Mouse (Mus musculus) right cerebral cortex, adult 2 months (tissue): Measurements from ENCODE around the gene Gtf2f2.
A peak's percentile ranks its signal among the peaks of the same experiment; 100 is the strongest.
"Not testable (repeated sequence)": the region's sequence is repeated elsewhere in the genome, so short reads cannot be mapped to it uniquely, and the experiment has no call there.

ENCODE experiments used
- DNase-seq, 2 experiments: peaks; one replicate each; pipeline ENCODE4 v3.0.0; 2021 to 2022; ENCODE audit warnings: low spot score in 2 of 2

The Gtf2f2 gene

DNA sequence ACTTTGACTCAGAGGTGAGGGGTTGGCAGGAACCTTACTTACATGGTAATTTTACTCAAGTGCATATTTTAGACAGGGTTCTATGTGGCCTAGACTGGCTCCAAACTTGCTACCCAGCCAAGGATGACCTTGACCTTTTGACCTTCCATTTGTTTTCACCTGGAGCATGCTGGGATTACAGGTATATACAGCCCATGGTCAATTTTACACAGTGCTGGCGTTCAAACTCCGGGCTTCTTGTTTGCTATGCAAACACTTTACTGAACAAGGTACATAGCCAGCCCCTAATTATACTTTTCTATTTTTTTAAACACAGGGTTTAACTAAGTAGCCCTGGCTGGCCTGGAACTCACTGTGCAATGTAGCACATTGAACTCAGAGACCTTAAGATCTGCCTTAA is 98.0 kb downstream of the Gtf2f2 start:
- no peak for DNase-seq

DNA sequence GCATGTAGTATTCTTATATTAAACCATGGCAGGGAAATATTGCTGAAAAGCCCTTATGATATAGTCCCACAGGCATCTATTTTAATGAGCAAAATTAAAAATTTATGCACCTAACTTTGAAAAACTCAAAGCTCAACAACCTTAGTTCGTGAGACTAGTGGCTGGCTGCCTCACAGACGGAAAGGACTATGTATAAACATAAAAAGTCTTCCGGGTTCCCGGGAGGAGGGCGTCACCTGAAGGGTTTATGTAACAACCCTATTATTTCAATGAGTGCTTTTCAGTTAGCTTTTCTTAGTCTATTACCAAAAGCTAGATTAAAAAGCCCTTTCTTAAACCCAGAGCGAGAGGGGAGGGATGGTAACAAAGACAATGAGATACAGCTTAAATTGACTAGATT is 98.7 kb downstream of the Gtf2f2 start:
- DNase-seq = no peak

DNA sequence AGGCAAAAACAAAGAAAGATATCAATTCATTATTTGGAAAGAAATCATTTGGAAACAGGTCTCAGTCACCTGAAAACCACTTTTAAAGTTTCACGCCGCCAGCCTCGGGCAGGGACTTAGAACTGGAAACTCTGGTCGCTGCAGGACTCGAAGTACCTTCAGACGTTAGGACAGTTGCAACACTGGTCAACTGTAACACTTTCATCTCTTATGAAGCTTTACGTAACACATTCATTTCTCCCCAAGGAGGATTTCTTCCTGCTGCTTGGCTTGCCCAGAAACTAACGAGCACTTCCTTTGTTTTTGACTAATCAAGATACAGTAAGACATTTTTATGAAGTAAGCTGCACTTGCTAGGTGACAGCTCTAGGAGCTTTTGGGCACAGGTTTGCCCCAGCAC is 103.7 kb downstream of the Gtf2f2 start:
- no peak for DNase-seq

DNA sequence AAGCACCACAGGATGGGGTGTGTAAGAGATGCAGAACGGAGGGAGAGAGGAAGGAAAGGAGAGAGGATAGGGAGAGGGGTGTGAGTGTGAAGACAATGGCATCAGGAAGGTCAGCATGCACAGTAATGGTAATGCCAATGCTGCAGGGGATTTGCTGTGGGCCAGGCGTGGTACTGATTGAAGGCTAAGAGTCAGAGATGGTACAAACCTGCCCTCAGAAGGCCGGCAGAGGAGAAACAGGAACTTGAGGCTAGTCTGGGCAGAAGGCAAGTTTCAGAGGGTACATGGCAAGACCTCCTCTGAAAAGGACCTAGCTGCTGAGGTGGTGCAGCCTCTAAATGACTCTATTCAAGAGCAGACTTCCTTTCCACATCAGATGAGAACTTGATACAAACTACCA is 105.7 kb downstream of the Gtf2f2 start:
- no peak for DNase-seq

DNA sequence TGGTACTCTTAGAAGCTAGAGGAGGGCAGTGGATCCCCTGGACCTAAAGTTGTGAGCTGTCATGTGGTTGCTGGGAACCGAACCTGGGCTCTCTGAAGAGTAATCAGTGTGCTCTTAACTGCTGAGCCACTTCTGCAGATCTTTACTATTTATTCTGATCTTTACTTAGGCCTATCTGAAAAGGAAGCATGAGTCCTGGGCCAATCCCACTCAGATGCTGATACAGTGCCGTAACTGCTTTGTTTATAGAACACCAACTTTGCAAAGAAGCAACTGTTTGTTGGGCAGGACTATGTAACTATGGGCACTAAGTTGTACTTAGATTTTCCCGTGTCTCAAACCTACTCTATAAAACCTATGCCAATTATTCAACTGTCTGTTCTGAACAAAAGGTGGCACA is 107.5 kb downstream of the Gtf2f2 start:
- DNase-seq = no peak

DNA sequence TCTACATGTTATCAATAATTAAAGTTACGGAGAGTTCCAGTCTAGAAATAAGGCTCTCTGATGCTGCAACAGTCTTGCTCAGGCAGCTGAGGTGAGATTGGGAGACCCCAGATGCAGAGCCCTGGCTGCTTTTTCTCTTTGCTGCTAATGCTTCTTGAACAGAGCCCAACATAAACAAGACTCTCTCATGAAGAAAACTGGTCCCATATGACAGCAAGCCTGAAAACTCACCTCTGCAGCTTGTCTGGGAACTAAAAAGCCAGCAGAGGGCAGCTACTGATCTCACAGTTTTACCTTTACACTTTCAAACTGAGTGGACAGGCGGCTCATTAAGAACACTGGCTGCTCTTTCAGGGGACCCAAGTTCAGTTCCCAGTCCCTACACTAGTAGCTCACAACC is 108.7 kb downstream of the Gtf2f2 start:
- DNase-seq = no peak

DNA sequence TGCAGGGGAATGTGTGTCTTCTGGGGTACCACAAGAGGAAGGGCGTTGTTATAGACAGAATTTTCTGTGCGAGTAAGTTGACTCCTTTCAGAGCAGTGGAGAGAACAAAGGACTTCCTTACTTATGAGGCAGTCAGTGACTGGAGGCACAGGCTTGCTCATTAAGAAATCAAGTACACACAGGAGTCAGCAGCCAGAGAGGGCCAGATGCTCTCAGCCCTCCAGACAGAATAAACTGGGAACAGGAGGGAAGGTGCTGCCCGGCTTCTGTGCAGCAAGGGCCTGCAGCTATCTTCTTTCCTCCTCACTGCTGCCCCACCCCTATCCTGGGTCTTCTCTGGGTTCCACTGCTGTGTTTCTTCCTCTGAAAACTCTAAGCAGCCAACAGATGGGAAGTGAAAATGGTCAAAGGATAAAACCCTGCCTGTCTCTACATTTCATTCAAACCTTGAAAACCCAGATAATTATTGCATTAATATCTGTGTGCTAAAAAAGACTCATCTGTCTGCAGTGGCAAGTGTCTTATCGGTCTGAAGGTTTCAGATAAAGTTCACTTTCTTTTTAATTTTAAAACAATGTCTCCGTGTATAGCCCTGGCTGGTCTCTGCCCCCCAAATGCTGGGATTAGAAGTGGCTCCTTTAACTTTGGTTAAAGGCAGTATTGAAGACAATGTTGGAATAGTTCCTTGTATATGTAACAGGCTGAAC is 109.7 kb downstream of the Gtf2f2 start:
- peak in 1 of 2 experiments; percentile 21 for DNase-seq

DNA sequence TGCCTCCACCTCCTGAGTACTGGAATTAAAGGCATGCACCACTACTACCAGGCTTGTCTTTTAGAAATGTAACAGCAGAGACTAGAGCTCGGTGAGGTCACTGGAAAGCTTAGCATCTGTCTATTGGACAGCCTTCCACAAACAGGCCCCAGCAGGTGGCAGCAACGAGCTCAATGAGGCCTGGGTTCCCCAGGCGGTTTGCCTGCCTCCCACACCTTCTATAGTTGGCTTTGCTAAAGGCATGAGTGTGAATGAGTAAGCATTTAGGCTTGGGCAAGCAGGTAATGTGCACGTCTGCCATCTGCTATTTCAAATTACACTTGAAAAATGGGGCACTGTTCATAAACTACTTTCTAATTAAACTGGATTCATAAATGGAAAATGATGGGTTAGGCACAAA is 111.1 kb downstream of the Gtf2f2 start:
- DNase-seq = peak; percentile 93 to 96

DNA sequence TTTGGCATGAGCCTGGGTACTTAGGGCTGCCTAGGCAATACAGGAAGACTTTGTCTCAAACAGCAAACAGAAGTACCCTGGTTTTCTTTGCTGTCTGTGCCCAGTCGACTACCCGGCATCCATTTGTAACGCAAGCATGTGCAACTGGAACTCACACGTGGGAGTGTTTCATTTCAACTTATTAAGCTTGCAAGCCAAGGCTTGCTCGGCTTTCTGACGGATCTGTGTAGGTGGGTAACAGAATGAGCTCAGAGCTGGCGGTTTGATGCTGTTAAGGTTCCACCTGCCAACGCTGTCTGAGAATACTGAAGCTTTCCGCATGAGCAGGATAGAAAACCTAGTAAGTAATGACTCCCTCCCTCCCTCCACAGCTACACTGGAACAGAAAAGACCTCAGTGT is 118.5 kb downstream of the Gtf2f2 start:
- peak; percentile 83 to 86 for DNase-seq

DNA sequence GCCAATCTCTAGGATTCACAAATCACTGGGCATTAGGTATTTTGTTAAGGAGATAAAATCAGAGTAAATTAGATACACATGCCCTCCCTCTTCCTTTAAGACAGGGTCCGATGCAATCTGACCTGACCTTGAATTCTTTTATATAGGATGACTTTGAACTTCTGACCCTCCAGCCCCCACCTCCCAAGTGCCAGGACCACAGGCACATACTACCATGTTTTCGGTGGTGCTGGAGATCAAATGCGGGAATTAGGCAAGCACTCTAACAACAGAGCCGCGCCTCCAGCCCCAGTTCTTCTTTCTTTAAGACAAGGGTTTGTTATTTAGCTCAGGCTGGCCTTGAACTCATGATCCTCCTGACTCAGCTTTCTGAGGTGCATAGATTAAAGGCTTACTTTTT is 126.8 kb downstream of the Gtf2f2 start:
- DNase-seq = no peak

DNA sequence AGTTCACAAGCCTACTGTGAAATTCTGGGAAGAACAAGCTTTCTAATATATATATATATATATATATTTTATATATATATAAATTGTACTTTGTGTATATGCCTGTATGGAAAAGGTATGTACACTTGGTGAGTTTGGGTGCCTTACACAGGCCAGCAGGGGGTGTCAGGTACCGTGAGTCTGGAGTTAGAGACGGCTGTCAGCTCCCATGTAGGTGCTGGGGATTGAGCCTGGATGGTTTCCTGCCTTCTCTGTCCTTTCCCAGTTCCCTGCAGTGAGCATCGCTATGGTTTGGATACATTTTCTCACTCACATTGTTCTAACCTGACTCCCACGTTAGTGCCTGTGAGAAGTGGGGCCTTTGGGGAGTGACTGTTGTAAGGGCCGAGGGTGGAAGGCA is 127.3 kb downstream of the Gtf2f2 start:
- DNase-seq = no peak

DNA sequence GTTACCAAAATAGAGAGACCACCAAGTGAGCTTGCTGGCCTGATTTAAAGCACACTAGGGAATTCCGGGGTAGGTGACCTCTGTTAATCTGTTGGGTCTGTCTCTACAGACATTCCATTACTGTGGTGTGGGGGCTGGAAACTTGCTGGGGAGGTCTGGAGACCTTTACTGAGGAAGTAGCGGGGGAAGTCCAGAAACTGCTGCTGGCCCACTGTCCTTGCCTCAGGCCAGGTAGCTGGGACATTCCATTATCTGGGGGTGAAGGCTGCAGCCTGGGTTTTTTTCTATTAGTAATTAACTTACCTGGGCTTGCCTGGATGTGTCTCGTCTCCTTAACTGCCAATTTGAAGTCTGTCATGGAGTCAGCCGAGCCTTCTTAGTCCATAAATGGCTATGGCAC is 128.8 kb downstream of the Gtf2f2 start:
- DNase-seq = no peak

DNA sequence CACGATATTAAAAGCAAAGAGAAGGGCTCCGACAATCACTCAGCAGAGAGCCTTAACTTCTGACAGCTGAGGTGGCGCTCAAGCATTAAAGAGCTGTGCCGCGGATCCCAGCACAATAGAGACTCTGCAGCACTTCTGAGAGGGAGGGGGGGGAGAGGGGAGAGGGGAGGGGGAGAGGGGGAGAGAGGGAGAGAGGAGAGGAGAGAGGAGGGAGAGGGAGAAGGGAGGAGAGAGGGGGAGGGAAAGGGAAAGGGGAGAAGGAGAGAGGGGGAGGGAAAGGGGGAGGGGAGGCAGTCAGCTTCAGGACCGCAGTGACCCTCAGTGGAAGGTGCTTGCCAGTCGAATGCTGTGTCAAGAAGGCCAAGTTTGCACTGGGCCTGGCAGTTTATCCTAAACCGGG is 131.7 kb downstream of the Gtf2f2 start:
- DNase-seq = no peak

DNA sequence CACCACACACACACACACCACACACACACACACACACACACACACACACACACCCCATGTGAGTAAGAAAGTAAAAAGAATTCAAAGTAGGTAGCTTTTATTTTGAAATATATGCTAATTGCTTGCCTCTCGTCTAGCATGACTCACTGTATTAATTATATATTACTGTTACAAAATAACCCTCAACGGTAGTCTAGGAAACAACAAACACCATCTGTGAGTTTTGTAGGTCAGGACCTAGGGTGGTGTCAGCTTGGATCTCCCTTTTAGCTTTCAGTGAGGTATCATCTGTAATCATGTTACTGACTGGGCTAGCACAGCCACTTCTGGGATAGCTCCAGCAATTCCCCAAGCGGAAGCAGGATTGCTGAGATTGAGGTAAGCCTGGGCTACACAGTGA is 133.4 kb downstream of the Gtf2f2 start:
- peak in 1 of 2 experiments; percentile 4 for DNase-seq

DNA sequence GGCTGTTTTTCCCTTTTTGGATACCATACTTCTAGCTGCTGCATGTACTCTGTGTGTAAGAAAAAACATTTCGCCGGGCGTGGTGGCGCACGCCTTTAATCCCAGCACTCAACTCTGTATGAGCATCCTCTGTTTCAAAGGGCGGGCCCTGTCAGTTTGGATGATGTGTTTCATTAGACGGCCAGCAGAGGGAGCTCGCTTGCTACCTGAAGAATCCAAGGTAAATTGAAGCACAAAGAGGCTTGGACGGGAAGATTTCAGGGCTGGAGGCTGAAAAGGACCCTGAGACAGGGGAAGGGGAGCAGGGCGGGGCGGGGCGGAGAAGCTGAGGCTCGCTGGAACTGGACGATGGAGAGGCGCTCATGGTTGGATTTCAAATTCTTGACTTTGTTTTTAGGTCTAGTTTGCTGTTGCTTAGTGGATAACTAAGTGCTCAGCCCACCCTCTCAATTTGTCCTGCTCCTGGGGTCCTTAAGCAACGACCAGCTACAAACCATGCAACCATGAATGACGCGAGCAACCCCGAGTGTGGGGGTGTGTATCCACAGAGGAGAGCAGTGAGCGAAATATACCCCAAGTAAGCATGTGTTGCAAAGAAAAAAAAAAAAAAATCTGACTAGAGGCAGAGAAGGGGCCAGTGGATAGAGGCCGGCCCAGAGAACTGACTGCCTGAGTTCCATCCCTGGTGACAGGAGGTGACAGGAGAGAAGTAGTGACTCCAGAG is 134.2 kb downstream of the Gtf2f2 start:
- peak; percentile 93 to 94 for DNase-seq

DNA sequence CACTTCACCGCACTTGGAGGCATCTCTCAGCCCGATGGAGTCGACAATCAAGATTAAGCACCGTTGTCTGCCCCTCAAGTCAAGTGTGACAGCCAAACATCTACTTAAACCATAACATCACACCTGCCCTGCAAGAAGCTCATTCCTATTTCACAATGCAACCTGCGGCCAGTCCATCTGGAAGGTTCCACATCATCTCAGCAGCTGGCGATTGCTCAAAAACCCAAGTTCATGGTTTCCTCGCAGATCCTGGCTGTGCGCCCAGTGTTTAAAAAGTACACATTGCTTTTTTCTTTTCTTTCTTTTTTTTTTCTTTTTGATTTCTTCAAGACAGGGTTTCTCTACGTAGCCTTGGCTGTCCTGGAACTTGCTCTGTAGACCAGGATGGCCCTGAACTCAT is 137.1 kb downstream of the Gtf2f2 start:
- no peak for DNase-seq

DNA sequence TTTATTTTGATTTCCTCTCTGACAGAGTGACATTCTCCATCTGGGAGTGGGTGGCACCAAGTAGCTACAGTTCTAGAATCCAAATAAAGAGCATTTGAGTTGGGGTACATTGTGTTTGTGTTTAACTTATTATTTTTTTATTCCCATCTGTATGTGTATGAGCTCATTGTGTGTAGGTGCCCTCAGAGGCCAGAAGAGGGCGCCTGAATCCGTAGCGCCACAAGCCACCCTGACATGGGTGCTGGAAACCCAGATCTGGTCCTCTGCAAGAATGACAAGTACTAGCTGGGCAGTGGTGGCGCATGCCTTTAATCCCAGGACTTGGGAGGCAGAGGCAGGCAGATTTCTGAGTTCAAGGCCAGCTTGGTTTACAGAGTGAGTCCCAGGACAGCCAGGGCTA is 138.9 kb downstream of the Gtf2f2 start:
- DNase-seq = no peak

DNA sequence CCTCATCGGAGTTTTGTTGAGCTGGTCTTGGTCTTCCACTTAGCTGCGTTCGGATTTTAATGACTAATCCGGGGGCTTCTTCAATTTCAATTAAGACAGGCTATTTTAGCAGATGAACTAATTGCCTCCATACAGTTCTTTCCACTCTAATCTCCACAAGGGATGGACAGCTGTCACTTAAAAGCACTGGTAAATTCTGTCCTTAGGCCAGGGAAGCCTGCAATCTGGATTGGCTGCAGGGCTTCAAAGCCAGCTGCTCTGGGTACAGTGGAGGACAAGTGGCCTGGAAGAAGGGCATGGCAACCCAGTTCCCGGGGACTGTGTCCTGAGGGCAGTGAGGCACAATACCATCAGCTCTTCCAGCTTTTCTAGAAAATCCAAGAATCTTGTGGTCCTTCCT is 139.6 kb downstream of the Gtf2f2 start:
- no peak for DNase-seq

DNA sequence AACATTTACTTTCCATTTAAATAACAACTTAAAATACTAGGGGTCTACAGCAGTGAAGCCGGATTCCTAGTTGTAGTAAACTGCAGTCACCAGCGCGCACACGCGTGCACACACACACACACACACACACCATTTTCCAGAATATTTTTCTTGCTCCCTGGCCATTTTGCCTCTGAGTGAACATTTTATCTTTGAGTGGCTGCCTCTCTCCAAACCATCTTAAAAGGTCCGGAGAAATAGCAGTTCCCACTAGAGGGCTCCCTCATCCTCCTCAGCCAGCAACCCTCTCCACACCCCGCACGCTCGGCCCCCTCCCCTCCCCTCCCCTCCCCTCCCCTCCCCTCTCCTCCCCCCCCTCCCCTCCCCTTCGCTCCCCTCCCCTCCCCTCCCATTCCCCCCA is 140.0 kb downstream of the Gtf2f2 start:
- peak in 1 of 2 experiments; percentile 68 for DNase-seq

DNA sequence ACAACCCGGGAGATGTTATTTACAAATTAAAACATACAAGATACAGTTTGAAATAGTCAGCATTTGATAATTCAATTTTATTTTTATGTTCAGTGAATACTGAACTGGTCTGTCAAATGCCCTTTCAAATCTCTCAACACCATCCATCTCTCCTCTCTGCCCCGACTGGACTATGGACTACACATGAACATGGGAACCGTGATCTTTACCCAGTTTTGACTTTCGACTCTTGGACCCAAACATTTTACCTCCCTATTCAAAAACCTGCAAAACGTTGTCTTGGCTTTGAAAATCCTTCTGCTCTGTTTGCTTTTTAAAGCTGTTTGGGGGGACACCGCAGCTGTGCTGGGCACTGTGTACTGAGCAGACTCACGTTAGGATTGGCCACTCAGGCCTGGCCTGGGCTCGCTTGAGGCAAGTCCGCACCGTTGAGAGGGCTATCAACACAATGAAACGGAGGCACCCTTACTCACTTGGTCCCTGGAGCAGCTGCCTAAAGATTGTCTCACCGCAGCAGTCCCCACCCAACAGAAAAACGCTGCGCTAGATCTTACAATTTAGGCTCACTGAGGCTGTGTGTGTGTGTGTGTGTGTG is 140.8 kb downstream of the Gtf2f2 start:
- DNase-seq = no peak

DNA sequence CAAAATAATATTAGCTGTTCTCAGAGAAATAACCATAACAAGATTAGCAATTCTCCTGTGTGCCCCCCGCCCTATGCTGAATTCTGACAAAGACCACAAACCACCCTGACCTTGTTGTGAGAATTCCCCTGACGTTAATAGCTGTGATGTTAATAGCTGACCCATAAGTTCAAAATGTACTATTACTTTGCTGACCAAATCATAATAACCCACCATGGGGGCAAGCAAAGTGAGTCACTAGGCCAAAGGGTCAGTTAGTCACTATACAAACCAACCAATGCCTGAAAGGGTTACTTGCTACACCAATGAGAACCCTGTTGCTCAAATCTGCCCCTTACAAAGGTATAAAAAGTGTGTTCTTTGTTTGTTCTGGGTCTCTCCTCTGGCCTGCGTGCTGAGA is 142.6 kb downstream of the Gtf2f2 start:
- DNase-seq = not testable (repeated sequence)

DNA sequence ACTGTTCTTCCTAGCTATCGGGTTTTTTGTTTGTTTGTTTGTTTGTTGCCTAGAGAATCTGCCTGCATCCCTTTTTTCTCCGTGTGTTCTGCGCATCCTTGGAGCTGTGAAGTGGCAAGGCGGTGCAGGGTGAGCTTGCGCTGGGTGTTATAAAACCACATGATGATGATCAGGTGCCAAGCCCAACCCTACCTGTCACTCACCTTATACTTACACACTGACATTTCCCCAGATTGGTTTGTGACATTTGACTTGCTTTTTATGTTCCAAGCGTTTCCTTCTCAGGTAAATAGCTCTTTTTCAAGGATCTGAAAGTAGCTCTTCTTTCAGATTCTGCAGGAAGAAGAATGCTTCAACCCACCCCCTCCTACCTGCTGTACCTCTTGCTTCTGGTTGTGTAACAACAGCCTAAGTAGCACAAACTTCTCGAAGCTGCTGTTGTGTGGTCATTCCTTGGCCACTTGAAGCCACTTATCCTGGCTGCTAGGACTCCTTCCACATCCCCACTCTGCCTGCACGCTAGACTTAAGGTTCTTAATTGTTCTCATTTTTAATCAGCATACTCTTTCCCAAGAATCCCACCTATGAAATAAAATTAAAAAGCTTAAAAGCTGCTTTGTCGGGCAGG is 143.8 kb downstream of the Gtf2f2 start:
- no peak for DNase-seq
